Mouse (Mus musculus): ENCODE data around the gene Akr1e1.

- TF ChIP-seq POLR2A (IDR thresholded peaks at IDR 0.05; ENCODE audit: low read depth, low read length) (no peak), CTCF (IDR thresholded peaks at IDR 0.05; ENCODE audit: extremely low read depth, insufficient read depth, insufficient read length, insufficient replicate concordance) (no peak)
These were observed 2.2 kb downstream of the Akr1e1 start for GRCm38 (mm10) chr13:4606821-4607220.
